18 mouse cellular contexts compared by ENCODE assay signal in the genomic region with DNA sequence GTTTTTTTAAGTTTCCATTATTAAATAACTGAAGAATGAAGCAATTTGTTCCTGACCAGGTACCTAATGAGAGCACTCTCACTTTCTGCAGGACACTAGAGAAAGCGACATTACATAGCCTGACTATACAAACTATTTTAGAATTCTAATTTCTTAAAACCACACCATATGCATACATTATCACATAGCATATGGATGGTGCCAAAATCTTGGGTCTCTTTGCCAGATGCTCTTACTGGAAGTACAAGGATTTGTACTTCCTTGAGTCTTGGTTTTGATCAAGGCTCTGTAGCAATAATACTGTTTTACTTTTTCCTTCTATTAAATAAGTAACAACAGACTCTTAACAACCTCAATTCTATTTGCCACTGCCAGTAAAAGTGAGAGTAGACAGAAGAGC.
"Had no signal": no experiment of that assay in that cellular context is flagged by ENCODE, and none has a peak within 500 bp of the region (broad histone marks: within the 10 kb centered on the region; RNA-seq: fewer than 3 reads in every experiment).

No protein-coding gene starts in this region.

- H3K27ac ChIP-seq: midbrain, embryonic 10.5 days; midbrain, embryonic 12.5 days; neural tube, embryonic 13.5 days; neural tube, embryonic 15.5 days had no signal

- H3K9me3 ChIP-seq: midbrain, embryonic 10.5 days; midbrain, embryonic 12.5 days; neural tube, embryonic 13.5 days; neural tube, embryonic 15.5 days had no signal

- DNase-seq: lung, embryonic 14.5 days; lung, postnatal 10 days; lung, postnatal 4 days; midbrain, embryonic 14.5 days; retina, postnatal 1 day; right cerebral cortex, adult 18-20 months; right cerebral cortex, postnatal 25 days; right cerebral cortex, postnatal 4 days; spleen, adult 18-20 months; thymus, adult 2 months; thymus, postnatal 25 days; thymus, postnatal 4 days had no signal

- H3K4me1 ChIP-seq: midbrain, embryonic 10.5 days; midbrain, embryonic 12.5 days; neural tube, embryonic 13.5 days; neural tube, embryonic 15.5 days had no signal

- ATAC-seq: midbrain, embryonic 16.5 days had no signal

- H3K36me3 ChIP-seq: midbrain, embryonic 10.5 days; midbrain, embryonic 12.5 days; neural tube, embryonic 13.5 days; neural tube, embryonic 15.5 days had no signal

- H3K4me2 ChIP-seq: lung, embryonic 14.5 days; midbrain, embryonic 12.5 days; neural tube, embryonic 13.5 days; neural tube, embryonic 15.5 days had no signal

- H3K9ac ChIP-seq: lung, embryonic 14.5 days; midbrain, embryonic 12.5 days; neural tube, embryonic 13.5 days; neural tube, embryonic 15.5 days had no signal

- H3K4me3 ChIP-seq: midbrain, embryonic 10.5 days; midbrain, embryonic 12.5 days; myocyte; neural tube, embryonic 13.5 days; neural tube, embryonic 15.5 days had no signal

- H3K27me3 ChIP-seq: midbrain, embryonic 12.5 days; neural tube, embryonic 13.5 days; neural tube, embryonic 15.5 days had no signal
